Mouse (Mus musculus) kidney, postnatal 0 days (tissue): ENCODE results near the gene Dppa5a. TPM values are rescaled to one million over a fixed set of nuclear protein-coding genes. Genes with fewer than 3 reads are reported as not detected.

Experiments used
- ATAC-seq: fragments of 200-750 bp; cut with Nextera tagmentation; replicated peaks from 2 replicates; pipeline ENCODE4 v1.8.0; 2017; ENCODE audit warnings: low read depth, moderate number of reproducible peaks, moderate TSS enrichment, moderate library complexity; ENCODE audit not compliant: low FRiP score
- DNase-seq: peaks from one replicate; pipeline ENCODE4 v3.0.0-alpha.2; 2016; ENCODE audit warnings: low spot score
- H3K27ac ChIP-seq: fragments of 300-500 bp; sonication (generic); 2 replicates; pipeline ENCODE4 v1.5.1; 2014; ENCODE audit warnings: mild to moderate bottlenecking
- H3K27me3 ChIP-seq: fragments of 300-500 bp; sonication (generic); 2 replicates; pipeline ENCODE4 v1.6.1; 2014; ENCODE audit warnings: low read length, mixed read lengths; ENCODE audit not compliant: insufficient read depth
- H3K36me3 ChIP-seq: fragments of 300-500 bp; sonication (generic); 2 replicates; pipeline ENCODE4 v1.6.1; 2014; ENCODE audit warnings: low read length, mixed read lengths; ENCODE audit not compliant: insufficient read depth
- H3K4me1 ChIP-seq: fragments of 300-500 bp; sonication (generic); replicated peaks from 2 replicates; pipeline ENCODE4 v1.6.1; 2014; ENCODE audit warnings: antibody characterized with exemption, low read length, mixed read lengths; ENCODE audit not compliant: insufficient read depth
- H3K4me2 ChIP-seq: fragments of 300-500 bp; sonication (generic); 2 replicates; pipeline ENCODE4 v1.6.1; 2014; ENCODE audit warnings: mild to moderate bottlenecking, low read length, moderate library complexity, mixed read lengths
- H3K4me3 ChIP-seq: fragments of 300-500 bp; sonication (generic); replicated peaks from 2 replicates; pipeline ENCODE4 v1.5.1; 2014; ENCODE audit warnings: low read depth, low read length
- H3K9ac ChIP-seq: fragments of 300-500 bp; sonication (generic); 2 replicates; pipeline ENCODE4 v1.6.1; 2014; ENCODE audit warnings: low read depth, low read length
- H3K9me3 ChIP-seq: fragments of 300-500 bp; sonication (generic); replicated peaks from 2 replicates; pipeline ENCODE4 v1.6.1; 2016; ENCODE audit warnings: low read length, inconsistent platforms, mixed read lengths
- CTCF ChIP-seq: IDR thresholded peaks from 2 replicates; pipeline ENCODE4 v1.5.1; 2016; ENCODE audit warnings: antibody characterized with exemption, low read depth, mild to moderate bottlenecking, moderate library complexity
- WGBS: fragments of 180-500 bp; shearing (Covaris S2); extraction: QIAGEN DNeasy Blood & Tissue Kit; methylation state at CpG from one replicate; pipeline ENCODE4 v1.1.7; 2014; 5-methylcytosine and 5-hydroxymethylcytosine counted together
- polyA plus RNA-seq: library from polyadenylated mRNA; unstranded; fragments of >200 nt; fragmentation: Nextera tagmentation; extraction: Ambion mirVana; gene quantifications from 2 replicates; pipeline ENCODE4 v1.2.1, GENCODE M21; 2015

Gene Dppa5a
- polyA plus RNA-seq, 1 experiment from 2014 or later: 0.20 TPM

DNA sequence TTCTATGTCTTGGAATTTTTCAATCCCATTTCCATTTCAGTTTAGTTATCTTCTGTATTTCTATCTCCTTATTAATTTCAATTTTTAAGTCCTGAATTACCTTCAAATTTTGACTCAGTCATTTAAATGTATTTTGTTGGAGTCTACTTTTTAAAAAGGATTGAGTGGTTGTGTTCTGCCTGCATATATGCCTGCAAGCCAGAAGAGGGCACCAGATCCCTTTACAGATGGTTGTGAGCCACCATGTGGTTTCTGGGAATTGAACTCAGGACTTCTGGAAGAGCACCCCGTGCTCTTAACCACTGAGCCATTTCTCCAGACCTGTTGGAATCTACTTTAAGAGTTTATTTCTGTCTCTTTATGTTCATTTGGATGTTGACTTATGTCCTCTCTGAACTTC is 48.5 kb downstream of the Dppa5a start:
- WGBS: 24% methylated on average over 1 of the region's 1 CpGs
- Histone ChIP-seq H3K9ac (no peak overlapping the region), H3K27me3 (no peaks in the 10 kb centered on the region), H3K36me3 (no peaks in the 10 kb centered on the region), H3K27ac (no peak overlapping the region), H3K4me1 (no peaks in the 10 kb centered on the region), H3K9me3 (no peaks in the 10 kb centered on the region), H3K4me3 (no peak overlapping the region), H3K4me2 (no peak overlapping the region)
- DNase-seq (no peak), ATAC-seq (no peak)
- TF ChIP-seq CTCF: peak; percentile 78

Other genes with a start within 250 kb of the Dppa5a start
- gene Gsta4, start 185.4 kb downstream of the Dppa5a start, polyA plus RNA-seq: 194 and 196 TPM in 2 replicates
- 23.4 and 33.9 TPM in 2 replicates for gene Gsta1, start 137.5 kb downstream of the Dppa5a start, polyA plus RNA-seq
- 8.4 and 10.3 TPM in 2 replicates for gene Gm3776, start 111.0 kb downstream of the Dppa5a start, polyA plus RNA-seq
- 77.2 and 80.9 TPM in 2 replicates for gene Gm10639, start 78.3 kb downstream of the Dppa5a start, polyA plus RNA-seq
- gene Omt2a, start 53.4 kb downstream of the Dppa5a start, polyA plus RNA-seq: not detected in 2 replicates
- not detected in 2 replicates for gene Omt2b, start 40.6 kb downstream of the Dppa5a start, polyA plus RNA-seq
- gene Gsta2, start 12.4 kb downstream of the Dppa5a start, polyA plus RNA-seq: 301 and 320 TPM in 2 replicates
- 2.9 and 3.0 TPM in 2 replicates for gene Ooep, start 10.5 kb upstream of the Dppa5a start, polyA plus RNA-seq
- gene Ddx43, start 27.6 kb upstream of the Dppa5a start, polyA plus RNA-seq: 0.22 TPM in 2 replicates
- gene Cgas, start 75.1 kb upstream of the Dppa5a start, polyA plus RNA-seq: 1.4 and 1.8 TPM in 2 replicates
- 20.8 and 24.4 TPM in 2 replicates for gene Mto1, start 80.0 kb upstream of the Dppa5a start, polyA plus RNA-seq
- 0.70 and 0.99 TPM in 2 replicates for gene Gm17324, start 80.6 kb upstream of the Dppa5a start, polyA plus RNA-seq
- 4,583 and 4,728 TPM in 2 replicates for gene Eef1a1, start 121.0 kb upstream of the Dppa5a start, polyA plus RNA-seq
- gene Slc17a5, start 219.9 kb upstream of the Dppa5a start, polyA plus RNA-seq: 17.7 and 20.4 TPM in 2 replicates
- 4.3 and 4.8 TPM in 2 replicates for gene Cd109, start 247.4 kb upstream of the Dppa5a start, polyA plus RNA-seq